Mouse (Mus musculus) heart, embryonic 16.5 days (tissue): ENCODE measurements around the gene Il17c. TPM values are rescaled to one million over a fixed set of nuclear protein-coding genes. Genes with fewer than 3 reads are reported as not detected.

Experiments
- ATAC-seq: fragments of 200-750 bp; cut with Nextera tagmentation; replicated peaks from 2 replicates; pipeline ENCODE4 v1.8.0; 2017; ENCODE audit warnings: moderate number of reproducible peaks; ENCODE audit not compliant: insufficient read depth, low FRiP score; ENCODE audit errors: extremely low read depth
- H3K27ac ChIP-seq: fragments of 300-500 bp; sonication (generic); 2 replicates; pipeline ENCODE4 v1.5.1; 2014; ENCODE audit warnings: mild to moderate bottlenecking, low read length, control low read depth, moderate library complexity
- H3K27me3 ChIP-seq: fragments of 300-500 bp; sonication (generic); 2 replicates; pipeline ENCODE4 v1.6.1; 2014; ENCODE audit warnings: low read length, mixed read lengths; ENCODE audit not compliant: control insufficient read depth, insufficient read depth
- H3K36me3 ChIP-seq: fragments of 300-500 bp; sonication (generic); 2 replicates; pipeline ENCODE4 v1.6.1; 2014; ENCODE audit not compliant: control insufficient read depth, insufficient read depth
- H3K4me1 ChIP-seq: fragments of 300-500 bp; sonication (generic); 2 replicates; pipeline ENCODE4 v1.6.1; 2014; ENCODE audit warnings: low read length, mixed read lengths; ENCODE audit not compliant: control insufficient read depth, insufficient read depth
- H3K4me2 ChIP-seq: fragments of 300-500 bp; sonication (generic); 2 replicates; pipeline ENCODE4 v1.6.1; 2014; ENCODE audit warnings: low read depth, mild to moderate bottlenecking, control low read depth, low read length
- H3K4me3 ChIP-seq: fragments of 300-500 bp; sonication (generic); 2 replicates; pipeline ENCODE4 v1.5.1; 2014; ENCODE audit warnings: mild to moderate bottlenecking, control low read depth, low read length
- H3K9ac ChIP-seq: fragments of 300-500 bp; sonication (generic); 2 replicates; pipeline ENCODE4 v1.6.1; 2014; ENCODE audit warnings: low read length, control low read depth
- H3K9me3 ChIP-seq: fragments of 300-500 bp; sonication (generic); replicated peaks from 2 replicates; pipeline ENCODE4 v1.6.1; 2016; ENCODE audit warnings: low read length; ENCODE audit not compliant: control insufficient read depth
- WGBS: fragments of 180-500 bp; shearing (Covaris S2); extraction: QIAGEN DNeasy Blood & Tissue Kit; methylation state at CpG from one replicate; pipeline ENCODE4 v1.1.7; 2014; 5-methylcytosine and 5-hydroxymethylcytosine counted together
- polyA plus RNA-seq: library from polyadenylated mRNA; unstranded; fragments of >200 nt; fragmentation: Nextera tagmentation; extraction: Ambion mirVana; gene quantifications from 2 replicates; pipeline ENCODE4 v1.2.1, GENCODE M21; 2015

Gene Il17c
- polyA plus RNA-seq, 1 experiment from 2014 or later = 0.21 TPM

DNA sequence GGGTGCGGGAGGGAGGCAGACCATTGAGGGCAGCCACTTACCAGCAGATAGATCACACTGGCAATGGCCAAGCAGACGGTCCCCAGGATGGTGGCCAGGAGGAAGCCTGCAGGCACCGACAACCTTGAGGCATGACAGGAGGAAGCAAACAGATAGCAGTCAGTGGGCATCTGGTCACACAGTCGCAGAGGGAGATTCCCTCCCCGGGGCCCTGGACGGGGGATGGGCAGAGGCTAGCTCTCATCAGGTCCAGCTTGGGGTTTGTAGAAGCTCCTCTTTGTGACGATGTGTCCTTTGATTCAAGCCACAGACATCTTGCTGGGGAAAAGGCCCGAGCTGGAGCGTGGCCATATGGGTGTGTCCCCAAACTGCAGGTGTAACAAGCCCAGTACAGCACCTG, 4.3 kb downstream of the Il17c start:
- no peak for ATAC-seq
- 58% methylated on average over 9 of the region's 9 CpGs for WGBS
- H3K9ac ChIP-seq = no peak overlapping the region

DNA sequence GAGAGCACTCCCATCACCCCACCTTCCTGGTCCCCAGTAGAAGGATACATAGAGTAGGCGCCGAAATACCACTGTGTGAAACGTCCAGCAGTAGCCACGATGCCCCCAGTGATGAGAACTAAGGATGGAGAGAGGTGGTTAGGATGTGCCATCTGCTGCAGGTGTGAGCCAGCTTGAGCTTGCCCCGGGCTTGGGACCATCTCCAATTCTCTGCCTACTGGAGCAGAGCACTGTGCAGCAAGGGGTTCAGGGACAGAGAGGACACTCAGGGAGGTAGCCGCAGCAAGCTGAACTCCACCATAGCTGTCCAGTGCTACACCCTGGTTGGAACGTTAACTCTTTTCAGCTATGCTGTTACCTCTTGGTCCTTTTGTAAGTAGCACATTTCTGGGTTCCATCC, 5.8 kb downstream of the Il17c start:
- Histone ChIP-seq H3K4me2 (no peak overlapping the region), H3K4me3 (no peak overlapping the region), H3K9me3 (no peaks in the 10 kb centered on the region), H3K9ac (no peak overlapping the region), H3K27me3 (no peaks in the 10 kb centered on the region), H3K36me3 (no peaks in the 10 kb centered on the region; the same call in 1 of the 2 replicates), H3K27ac (no peak overlapping the region), H3K4me1 (peaks cover 21% of the 10 kb centered on the region)
- WGBS = 92% methylated on average over 7 of the region's 7 CpGs
- no peak for ATAC-seq

More for the DNA sequence above, 4.3 kb downstream of the Il17c start:
- Histone ChIP-seq H3K36me3 (no peaks in the 10 kb centered on the region; the same call in 1 of the 2 replicates), H3K4me1 (peaks cover 10% of the 10 kb centered on the region), H3K4me2 (no peak overlapping the region), H3K9me3 (no peaks in the 10 kb centered on the region), H3K4me3 (no peak overlapping the region), H3K27ac (no peak overlapping the region), H3K27me3 (no peaks in the 10 kb centered on the region)

DNA sequence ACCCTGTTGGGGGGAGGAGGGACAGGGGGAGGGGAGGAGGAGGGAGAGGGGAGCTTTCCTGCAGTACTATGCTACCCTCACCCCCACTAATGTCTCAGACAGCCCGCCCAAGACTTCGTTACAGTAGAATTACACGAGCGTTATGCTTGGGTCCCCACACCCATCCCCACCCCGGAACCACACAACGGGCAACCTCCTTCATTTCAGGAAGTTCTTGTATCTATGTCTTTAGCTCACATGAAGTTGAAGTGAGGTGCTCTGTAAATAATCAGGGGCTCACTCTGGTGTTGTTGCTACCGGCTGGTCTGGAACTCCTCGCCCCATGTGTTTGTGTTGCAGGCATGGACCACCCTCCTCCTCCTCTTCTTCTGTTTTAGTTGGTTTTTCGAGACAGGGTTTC, 6.3 kb downstream of the Il17c start:
- 81% methylated on average over 9 of the region's 9 CpGs for WGBS
- Histone ChIP-seq H3K27me3 (no peaks in the 10 kb centered on the region), H3K4me3 (no peak overlapping the region), H3K4me2 (no peak overlapping the region), H3K27ac (no peak overlapping the region), H3K36me3 (no peaks in the 10 kb centered on the region; the same call in 1 of the 2 replicates), H3K4me1 (peaks cover 23% of the 10 kb centered on the region), H3K9ac (no peak overlapping the region), H3K9me3 (no peaks in the 10 kb centered on the region)
- ATAC-seq = no peak

DNA sequence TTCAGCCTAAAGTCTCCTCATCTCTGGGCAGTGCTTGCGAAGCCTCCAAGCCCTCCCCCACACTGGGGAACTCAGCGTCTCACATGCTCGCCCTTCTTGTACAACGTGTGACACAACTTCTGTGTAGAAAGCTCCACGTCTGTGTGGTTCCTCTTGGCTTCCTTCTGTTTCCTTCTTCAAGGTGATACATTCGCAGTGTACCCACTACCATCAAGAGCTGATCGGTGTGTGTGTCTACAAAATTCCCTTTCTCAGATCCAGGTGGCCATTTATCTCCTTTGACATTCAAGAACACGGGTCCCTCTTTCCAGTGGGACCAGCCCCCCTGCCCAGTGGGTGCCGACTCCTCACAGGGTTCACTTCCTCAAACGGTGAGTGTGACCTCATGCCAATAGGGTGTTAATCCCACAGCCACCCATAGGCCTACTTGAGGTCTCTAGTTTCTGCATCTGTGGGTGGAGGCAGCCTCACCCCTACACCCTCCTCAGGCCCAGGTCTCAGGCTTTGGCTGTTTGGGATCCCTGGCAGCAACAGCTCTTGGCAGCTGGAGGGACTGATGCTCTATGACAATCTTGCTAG, 8.3 kb downstream of the Il17c start:
- H3K9ac ChIP-seq = no peak overlapping the region
- H3K36me3 ChIP-seq = no peaks in the 10 kb centered on the region; the same call in none of the 2 replicates
- H3K4me3 ChIP-seq = no peak overlapping the region
- no peaks in the 10 kb centered on the region; the same call in 1 of the 2 replicates for H3K9me3 ChIP-seq
- no peak overlapping the region for H3K27ac ChIP-seq
- no peaks in the 10 kb centered on the region for H3K27me3 ChIP-seq
- H3K4me2 ChIP-seq = no peak overlapping the region
- H3K4me1 ChIP-seq = peaks cover 14% of the 10 kb centered on the region
- 72% methylated on average over 10 of the region's 10 CpGs for WGBS
- no peak for ATAC-seq

DNA sequence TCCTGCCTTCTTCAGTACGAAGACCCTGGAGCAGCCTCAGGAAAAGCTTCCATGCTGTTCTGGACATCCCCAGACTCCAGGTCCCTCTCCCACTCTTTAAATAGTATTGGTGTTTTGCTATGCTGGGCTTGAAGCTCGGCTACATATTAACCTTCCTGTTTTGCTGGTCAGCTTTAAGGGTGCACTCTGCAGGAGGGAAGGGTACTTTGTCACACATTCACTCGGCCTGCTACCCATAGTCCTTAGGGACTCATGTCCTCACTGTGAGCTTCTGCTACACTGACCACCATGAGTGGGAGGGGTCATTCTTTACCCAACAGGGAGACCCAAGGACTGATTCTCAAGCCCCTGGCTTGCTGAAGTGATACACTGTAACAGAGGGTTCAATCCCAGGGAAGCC, 8.8 kb downstream of the Il17c start:
- Histone ChIP-seq H3K4me1 (peaks cover 14% of the 10 kb centered on the region), H3K27me3 (no peaks in the 10 kb centered on the region), H3K9me3 (peaks cover 3% of the 10 kb centered on the region), H3K9ac (no peak overlapping the region), H3K4me2 (no peak overlapping the region), H3K36me3 (peaks cover 5% of the 10 kb centered on the region), H3K27ac (no peak overlapping the region), H3K4me3 (no peak overlapping the region)
- ATAC-seq = no peak
- 81% methylated on average over 3 of the region's 3 CpGs for WGBS

- Histone ChIP-seq H3K36me3 (peaks cover 15% of the 10 kb centered on the region), H3K4me3 (peak overlapping the region; percentile 67), H3K4me2 (peak overlapping the region; percentile 79), H3K9ac (peak overlapping the region; percentile 83), H3K27ac (peak overlapping the region; percentile 78), H3K27me3 (no peaks in the 10 kb centered on the region), H3K9me3 (peaks cover 3% of the 10 kb centered on the region), H3K4me1 (peaks cover 14% of the 10 kb centered on the region)
- 27% methylated on average over 18 of the region's 18 CpGs for WGBS
- ATAC-seq = no peak
Observed at GRCm38 (mm10) chr8:122431694-122432442, 10.0 kb downstream of the Il17c start.

DNA sequence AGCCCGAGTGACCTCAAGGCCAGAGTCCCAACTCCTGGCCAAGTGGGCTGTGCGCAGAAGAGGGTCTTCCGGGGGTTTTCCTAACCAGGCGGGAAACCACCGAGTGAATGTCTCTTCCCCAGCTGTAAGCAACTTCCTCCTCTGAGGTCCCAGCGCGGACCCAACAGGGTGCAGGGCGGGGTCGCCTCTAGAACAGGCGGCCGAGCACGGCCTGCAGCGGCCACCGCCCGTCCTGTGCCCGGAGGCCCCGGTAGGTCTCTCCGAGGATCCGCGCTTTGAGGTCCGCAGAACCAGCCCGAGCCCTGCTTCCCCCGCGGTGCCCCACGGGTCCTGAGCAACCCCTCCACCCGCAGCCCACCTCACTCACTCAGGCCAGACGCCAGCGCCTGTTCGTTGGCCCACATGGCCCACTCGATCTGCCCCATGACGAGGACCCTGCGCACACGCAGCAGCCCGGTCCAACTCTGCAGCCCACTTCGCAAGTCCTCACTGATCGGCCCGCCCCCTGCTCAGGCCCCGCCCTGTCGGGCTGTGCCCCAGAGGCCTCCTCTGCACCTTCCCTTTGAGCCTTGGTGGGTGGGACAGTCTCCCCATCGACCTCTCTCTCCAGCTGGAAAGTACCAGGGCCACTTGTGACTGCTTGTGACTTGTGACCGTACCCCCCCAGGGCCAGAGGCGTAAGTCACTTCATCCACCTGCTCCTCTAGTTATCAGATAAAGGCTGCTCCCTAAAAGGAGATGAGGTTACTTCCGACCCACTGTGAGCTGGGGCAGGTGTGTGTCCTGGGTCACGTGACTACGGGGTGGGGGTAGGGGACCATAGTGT, 10.8 kb downstream of the Il17c start, which contains the start of gene Cyba:
Gene Cyba (minus strand): TSS at position 488 of the 826 bp plus-strand sequence.
- Histone ChIP-seq H3K27ac (peak within 1 kb of the TSS; percentile 78), H3K4me1 (peaks cover 14% of the 10 kb centered on the region), H3K9ac (peak within 1 kb of the TSS; percentile 83), H3K4me2 (peak within 1 kb of the TSS; percentile 79), H3K9me3 (peaks cover 3% of the 10 kb centered on the region), H3K4me3 (peak within 1 kb of the TSS; percentile 67), H3K27me3 (no peaks in the 10 kb centered on the region), H3K36me3 (peaks cover 19% of the 10 kb centered on the region)
- 3% methylated on average over 44 of the region's 45 CpGs for WGBS
- ATAC-seq = peak; percentile 87

DNA sequence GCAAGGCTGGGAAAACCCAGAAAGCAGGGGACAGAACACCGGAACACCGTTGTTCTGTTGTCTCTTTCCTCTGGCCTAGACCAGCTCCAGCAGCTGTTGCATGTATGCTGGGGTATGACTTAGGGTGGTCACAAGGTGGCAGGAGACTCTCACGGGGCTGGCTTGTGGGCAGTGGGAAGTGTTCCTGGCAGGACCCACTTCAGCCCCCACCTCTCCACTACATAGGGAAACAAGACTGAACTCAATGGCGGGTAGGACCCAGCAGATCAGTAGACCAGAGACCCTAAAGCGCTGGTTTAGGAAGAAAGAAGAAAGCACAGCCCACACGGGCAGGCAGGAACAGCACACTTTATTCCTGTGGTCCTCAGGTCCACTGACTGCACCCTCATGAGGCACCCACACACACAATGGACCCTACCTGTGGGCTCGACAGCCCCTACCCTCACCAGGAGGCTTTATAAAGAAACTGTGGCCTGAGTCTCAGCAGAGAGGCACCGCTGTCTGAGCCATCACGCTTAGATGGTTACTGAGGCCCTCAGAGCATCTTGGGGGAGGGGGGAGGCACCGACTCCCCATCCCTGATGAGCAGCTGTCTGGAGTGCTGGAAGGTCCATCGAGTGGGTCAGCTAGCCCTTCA, 11.6 kb downstream of the Il17c start:
- no peak overlapping the region; the same call in 1 of the 2 replicates for H3K4me3 ChIP-seq

More for the DNA sequence above, 11.6 kb downstream of the Il17c start:
- H3K36me3 ChIP-seq = peaks cover 19% of the 10 kb centered on the region
- no peaks in the 10 kb centered on the region for H3K27me3 ChIP-seq
- H3K9ac ChIP-seq = no peak overlapping the region
- peak overlapping the region; percentile 79 for H3K4me2 ChIP-seq
- peak; percentile 20 for ATAC-seq
- H3K9me3 ChIP-seq = peaks cover 3% of the 10 kb centered on the region
- peak overlapping the region; percentile 78 for H3K27ac ChIP-seq
- WGBS = 64% methylated on average over 11 of the region's 11 CpGs
- H3K4me1 ChIP-seq = peaks cover 18% of the 10 kb centered on the region
